Mouse (Mus musculus) T-helper 1 cell (primary cell): ENCODE data around the gene Matk.

Experiments
- in situ Hi-C: fragments of 300-600 bp; cut with MboI, MseI; formaldehyde crosslinking; loops from one replicate; pipeline ENCODE4 v1.15.1; 2025; ENCODE audit warnings: high pct_unique_total_duplicates

Gene Matk

DNA sequence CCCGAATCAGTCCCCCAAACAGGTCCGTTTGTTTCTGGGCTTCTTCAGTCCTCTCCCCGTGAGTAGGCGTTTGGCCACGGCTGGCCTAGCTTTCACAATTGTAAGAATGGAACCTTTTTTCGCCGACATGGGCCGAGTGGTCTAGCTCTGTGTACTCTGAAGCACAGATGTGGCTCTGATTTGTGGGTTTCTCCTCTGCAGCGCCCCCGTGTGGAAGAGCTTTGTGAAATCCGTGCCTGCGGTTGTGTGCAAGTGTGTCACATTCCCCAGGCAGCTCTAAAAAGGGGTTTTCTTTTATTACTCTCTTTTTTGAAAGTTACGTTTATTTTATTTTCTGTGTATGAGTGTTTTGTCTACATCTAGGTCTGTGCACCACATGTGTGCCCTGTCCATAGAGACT, 11.9 kb upstream of the Matk start:
- in situ Hi-C loops: loop anchor here (25.0 kb wide), 1 partner anchor 1396 kb away; the partner anchor contains the start of gene Tdg

DNA sequence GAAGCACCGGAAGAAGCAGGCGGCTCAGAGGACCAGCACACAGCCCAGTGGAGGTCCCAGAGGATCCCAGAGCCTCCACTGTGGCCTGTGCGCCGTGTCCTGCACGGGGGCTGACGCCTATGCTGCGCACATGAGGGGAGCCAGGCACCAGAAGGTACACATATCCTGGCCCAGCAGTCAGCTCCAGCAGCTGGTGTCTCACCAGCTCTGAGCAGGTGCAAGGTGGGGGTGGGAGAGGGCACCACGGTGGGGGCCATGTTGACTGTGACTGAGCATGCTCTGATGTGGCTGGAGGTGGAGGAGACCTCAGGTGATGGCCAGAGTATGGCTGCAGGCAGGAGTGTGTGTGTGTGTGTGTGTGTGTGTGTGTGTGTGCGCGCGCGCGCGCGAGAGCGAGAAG, 10.7 kb upstream of the Matk start:
- in situ Hi-C loops: loop anchor here (25.0 kb wide), 1 partner anchor 1395 kb away; the partner anchor contains the start of gene Tdg

- in situ Hi-C loops: loop anchor here (25.0 kb wide), 1 partner anchor 1393 kb away; the partner anchor contains the start of gene Tdg
Observed at GRCm38 (mm10) chr10:81244146-81244545, 8.6 kb upstream of the Matk start.

GRCm38 (mm10) chr10:81244595-81244994, 8.1 kb upstream of the Matk start:
- in situ Hi-C loops: loop anchor here (25.0 kb wide), 1 partner anchor 1393 kb away; the partner anchor contains the start of gene Tdg

GRCm38 (mm10) chr10:81245166-81245565, 7.6 kb upstream of the Matk start:
- in situ Hi-C loops: loop anchor here (25.0 kb wide), 1 partner anchor 1392 kb away; the partner anchor contains the start of gene Tdg

GRCm38 (mm10) chr10:81247804-81248203, 4.9 kb upstream of the Matk start:
- in situ Hi-C loops: loop anchor here (25.0 kb wide), 1 partner anchor 1389 kb away; the partner anchor contains the start of gene Tdg

GRCm38 (mm10) chr10:81249442-81249841, 3.3 kb upstream of the Matk start:
- in situ Hi-C loops: loop anchor here (25.0 kb wide), 1 partner anchor 1388 kb away; the partner anchor contains the start of gene Tdg

GRCm38 (mm10) chr10:81254886-81255285, 2.2 kb downstream of the Matk start:
- in situ Hi-C loops: no loop called here

- in situ Hi-C loops: no loop called here
Observed at GRCm38 (mm10) chr10:81257158-81258039, 4.7 kb downstream of the Matk start.

DNA sequence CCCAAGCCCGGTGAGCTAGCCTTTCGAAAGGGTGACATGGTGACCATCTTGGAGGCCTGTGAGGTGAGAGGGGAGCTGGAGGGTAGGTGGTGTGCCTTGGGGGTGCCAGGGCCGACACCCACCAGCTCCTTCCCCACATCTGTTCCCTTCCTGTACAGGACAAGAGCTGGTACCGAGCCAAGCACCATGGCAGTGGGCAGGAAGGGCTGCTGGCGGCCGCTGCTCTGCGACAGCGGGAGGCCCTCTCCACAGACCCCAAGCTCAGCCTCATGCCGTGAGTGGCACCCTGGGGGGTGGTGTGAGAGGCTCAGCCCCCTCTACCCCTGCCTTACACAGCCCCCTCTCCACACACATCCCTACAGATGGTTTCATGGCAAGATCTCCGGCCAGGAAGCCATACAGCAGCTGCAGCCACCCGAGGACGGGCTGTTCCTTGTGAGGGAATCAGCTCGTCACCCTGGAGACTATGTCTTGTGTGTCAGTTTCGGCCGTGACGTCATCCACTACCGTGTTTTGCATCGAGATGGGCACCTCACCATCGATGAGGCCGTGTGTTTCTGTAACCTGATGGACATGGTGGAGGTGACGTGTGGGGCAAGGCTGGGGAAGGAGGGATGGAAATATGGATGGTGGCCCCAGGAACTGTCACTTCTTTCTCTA, 6.6 kb downstream of the Matk start:
- in situ Hi-C loops: no loop called here

DNA sequence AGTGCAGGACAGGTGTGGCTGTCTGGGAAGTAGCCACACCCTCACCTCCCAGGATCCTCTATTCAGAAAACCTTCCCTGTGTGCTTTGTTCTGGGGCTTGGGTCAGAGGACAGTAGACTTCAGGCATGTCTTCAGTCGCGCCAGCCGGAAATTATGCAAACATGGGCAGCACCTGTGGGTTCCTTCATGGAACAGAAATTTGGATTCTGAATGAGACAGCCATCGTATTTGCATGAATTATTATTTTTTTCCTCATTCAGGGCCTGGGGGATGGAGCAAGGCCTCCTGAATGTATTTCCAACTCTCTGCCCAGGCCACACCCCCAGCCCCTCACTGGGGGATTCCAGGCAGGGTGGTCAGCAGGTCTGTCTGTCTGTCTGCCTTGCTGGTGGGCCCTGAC, 8.3 kb downstream of the Matk start:
- in situ Hi-C loops: no loop called here

DNA sequence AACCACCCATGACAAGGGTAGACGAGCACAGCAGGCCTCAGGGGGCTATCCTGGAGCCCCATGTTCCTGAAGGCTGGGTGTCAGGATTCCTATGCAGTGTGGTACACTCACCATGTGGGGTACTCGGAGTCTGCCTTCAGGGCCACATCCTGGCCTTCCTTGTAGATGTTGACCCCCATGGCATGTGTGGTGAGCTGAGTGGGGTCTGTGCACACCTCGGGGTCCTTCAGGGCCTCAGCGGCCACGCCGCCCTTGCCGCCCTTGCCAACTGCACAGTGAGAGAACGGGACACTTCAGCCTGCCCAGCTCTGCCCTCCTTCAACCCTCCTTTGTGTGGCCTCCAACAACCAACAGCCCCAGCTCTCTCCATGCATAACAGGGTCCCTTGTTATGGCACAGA, 12.8 kb downstream of the Matk start:
- in situ Hi-C loops: no loop called here

- in situ Hi-C loops: no loop called here
Observed at GRCm38 (mm10) chr10:81266211-81267105, 13.7 kb downstream of the Matk start, which contains the start of the genes Mrpl54 and Apba3. TSS of gene Mrpl54 (minus strand) at chr10:81266934. TSS of gene Apba3 (plus strand) at chr10:81266960.

DNA sequence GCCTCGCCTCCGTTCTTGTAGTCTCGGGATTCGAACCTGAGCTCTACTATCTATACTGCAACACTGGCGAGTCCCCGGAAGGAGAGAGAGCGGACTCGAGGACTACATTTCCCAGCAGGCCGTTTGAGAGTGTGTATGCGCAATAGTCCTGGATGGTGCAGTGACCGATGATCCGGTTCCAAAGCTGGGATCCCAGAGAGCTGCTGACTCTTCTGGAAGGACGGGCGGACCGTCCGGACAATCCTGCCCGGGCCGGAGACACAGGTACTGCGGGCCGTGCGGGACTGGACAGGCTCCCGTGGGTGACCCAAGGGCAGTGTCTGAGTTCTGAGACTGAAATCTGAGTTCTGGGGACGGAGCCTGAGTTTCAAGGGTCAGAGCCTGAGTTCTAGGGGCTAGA, 15.3 kb downstream of the Matk start:
- in situ Hi-C loops: no loop called here

DNA sequence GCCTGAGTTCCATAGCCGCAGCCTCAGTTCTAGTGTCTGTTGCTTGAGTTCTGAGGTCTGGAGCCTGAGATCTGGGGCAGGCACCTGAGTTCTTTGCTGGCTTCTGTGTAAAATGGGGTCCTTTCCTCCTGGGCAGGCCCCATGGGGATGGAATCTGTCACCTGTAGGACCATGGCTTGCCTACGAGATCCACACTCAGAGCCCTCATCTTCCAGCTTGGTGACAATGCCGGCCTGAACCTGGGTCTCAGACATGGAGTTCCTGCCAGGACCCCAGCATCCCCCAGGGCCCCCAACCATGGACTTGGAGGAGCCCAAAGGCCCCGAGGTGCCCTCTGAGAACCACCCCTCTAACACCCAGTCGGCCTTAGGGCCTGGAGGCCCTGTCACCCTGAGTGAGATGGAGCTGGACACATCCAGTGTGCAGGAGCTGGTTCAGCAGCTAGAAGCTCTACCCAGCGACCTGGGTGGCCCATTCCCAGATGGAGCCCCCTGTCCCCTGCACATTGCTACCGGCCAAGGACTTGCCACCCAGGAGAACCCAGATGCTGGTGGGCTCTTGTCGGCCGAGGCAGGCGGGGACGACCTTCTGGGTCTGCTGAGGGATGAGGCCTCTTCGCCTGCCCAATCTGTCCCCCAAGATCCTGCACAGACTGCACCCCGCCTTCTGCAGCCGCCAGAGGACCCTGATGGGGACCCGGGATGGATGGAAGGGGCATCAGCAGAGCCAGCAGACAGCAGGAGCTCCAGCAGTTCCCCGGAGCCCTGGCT, 16.1 kb downstream of the Matk start:
- in situ Hi-C loops: no loop called here

DNA sequence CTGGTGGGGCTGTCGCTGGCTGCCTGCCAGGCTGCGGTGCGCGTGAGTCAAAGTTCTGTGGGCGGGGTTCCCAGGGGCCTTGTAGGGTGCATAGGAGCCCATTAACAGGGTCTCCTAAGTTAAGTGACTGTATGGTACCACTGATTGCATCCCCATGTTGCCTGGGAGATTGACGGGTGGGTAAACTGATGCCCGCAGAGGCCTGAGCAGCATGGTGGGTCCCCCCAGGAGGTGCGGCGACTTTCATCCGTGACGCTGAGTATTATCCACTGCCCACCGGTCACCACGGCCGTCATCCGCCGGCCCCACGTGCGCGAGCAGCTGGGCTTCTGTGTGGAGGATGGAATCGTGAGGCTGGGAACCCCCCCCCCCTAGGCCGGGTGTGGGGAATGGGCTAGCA, 19.6 kb downstream of the Matk start:
- in situ Hi-C loops: loop anchor here (5.0 kb wide), 1 partner anchor 65 kb away; no protein-coding TSS in a partner anchor

GRCm38 (mm10) chr10:81273842-81274241, 21.1 kb downstream of the Matk start:
- in situ Hi-C loops: loop anchor here (5.0 kb wide), 1 partner anchor 67 kb away; no protein-coding TSS in a partner anchor

- in situ Hi-C loops: no loop called here
Observed at GRCm38 (mm10) chr10:81277676-81278075, 24.9 kb downstream of the Matk start.

GRCm38 (mm10) chr10:81279496-81279895, 26.8 kb downstream of the Matk start:
- in situ Hi-C loops: no loop called here

- in situ Hi-C loops: no loop called here
Observed at GRCm38 (mm10) chr10:81284189-81284588, 31.5 kb downstream of the Matk start.
